Mouse (Mus musculus): ENCODE measurements around the gene Parp3.

The Parp3 gene

GRCm38 (mm10) chr9:106421865-106422160, 54.9 kb downstream of the Parp3 start:
- peak; percentile 83 for DNase-seq (ENCODE audit: low spot score)

- no peak for DNase-seq (ENCODE audit: low spot score)
Measured at GRCm38 (mm10) chr9:106421033-106421864, 55.5 kb downstream of the Parp3 start.

- no peak for DNase-seq (ENCODE audit: low spot score)
Measured at GRCm38 (mm10) chr9:106420608-106421007, 56.1 kb downstream of the Parp3 start.
